Mouse (Mus musculus) layer of hippocampus, postnatal 25 days (tissue): Measurements from ENCODE around the gene Ms4a4c. TPM values are rescaled to one million over a fixed set of nuclear protein-coding genes. Genes with fewer than 3 reads are reported as not detected.
"Not testable (repeated sequence)": the region's sequence is repeated elsewhere in the genome, so short reads cannot be mapped to it uniquely, and the experiment has no call there.

Experiments
- DNase-seq, 2 experiments: peaks; one replicate each; pipeline ENCODE4 v3.0.0; 2022; ENCODE audit warnings: mixed read lengths in 2 of 2, low spot score in 1 of 2; ENCODE audit errors: extremely low spot score in 1 of 2
- total RNA-seq, 2 experiments: library from RNA; stranded (reverse); gene quantifications; 2 replicates each; pipeline ENCODE4 v1.2.3; 2021

Gene Ms4a4c
- total RNA-seq, 2 experiments from 2014 or later, result not detected

DNA sequence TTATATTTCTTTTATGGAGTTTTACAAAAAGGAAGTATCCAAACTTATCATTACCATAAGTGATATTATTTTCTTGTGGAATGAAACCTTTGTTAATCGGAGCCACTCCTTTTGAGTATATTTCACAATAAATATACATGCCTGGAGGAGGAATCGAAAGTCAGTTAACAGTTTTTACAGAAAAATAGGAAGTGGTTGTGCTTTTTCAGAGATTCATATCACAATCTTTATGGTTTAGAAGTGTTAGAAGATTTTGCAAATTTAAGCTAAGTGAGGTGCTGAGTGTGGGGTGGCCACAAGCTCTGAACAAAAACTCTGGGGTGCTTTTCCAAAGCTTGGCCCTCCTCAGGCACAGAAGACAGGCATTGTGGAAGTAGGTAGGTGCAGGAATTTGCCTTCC lies 42.7 kb downstream of the Ms4a4c start:
- DNase-seq, result no peak

DNA sequence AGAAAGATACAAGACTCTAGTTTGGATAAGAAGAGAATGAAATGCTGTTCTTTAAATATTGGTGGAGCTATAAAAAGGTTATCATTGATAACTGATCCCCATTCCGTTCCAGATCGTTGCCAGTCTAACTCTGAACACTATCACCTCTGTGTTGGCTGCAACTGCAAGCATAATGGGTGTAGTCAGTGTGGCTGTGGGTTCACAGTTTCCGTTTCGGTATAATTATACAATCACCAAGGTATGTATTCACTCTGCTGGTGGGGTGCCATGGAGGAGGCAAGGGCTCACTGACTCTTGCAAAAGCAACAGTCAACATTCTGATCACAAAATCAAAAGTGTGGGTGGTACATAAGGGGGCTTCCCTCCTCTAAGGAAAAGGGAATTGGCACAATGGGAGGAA lies 54.5 kb downstream of the Ms4a4c start:
- DNase-seq, result not testable (repeated sequence)

DNA sequence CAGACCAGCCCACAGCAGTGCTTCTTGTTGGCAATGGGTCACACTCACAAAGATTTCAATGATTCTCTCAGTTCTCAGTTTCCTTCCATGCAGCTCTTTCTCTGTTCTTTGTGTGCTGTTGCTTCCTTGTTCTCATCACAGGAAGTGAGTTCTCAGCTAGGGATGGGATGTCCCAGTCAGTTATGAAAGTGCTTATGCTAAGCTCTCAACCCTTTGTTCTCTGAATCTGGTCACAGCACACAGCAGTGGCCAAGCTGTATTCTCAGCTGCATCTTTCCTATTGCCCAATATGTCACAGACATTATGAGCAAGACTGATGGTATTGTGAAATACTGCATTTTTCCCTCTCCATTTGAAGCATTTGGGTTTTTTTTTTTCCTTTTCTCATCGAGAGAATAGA lies 60.2 kb downstream of the Ms4a4c start:
- not testable (repeated sequence) for DNase-seq

DNA sequence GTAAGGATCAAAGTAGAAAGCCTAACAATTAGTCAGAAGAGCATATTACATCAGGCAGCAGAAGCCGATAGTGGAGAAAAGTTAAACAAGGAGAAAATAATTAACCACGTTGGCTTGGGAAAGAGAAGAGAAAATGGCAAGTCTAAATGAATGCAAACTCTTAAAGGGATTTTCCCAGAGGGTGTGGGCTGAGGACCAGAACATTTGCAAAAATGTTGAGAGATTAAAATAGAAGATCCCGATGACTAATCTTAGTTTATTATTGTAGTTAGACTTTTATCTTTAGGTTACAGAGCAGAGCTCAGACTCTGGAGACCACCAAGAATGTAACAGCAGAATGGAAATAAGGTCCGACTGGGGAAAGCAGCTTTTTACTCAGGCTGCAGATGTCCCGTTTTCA lies 61.9 kb downstream of the Ms4a4c start:
- no peak for DNase-seq

DNA sequence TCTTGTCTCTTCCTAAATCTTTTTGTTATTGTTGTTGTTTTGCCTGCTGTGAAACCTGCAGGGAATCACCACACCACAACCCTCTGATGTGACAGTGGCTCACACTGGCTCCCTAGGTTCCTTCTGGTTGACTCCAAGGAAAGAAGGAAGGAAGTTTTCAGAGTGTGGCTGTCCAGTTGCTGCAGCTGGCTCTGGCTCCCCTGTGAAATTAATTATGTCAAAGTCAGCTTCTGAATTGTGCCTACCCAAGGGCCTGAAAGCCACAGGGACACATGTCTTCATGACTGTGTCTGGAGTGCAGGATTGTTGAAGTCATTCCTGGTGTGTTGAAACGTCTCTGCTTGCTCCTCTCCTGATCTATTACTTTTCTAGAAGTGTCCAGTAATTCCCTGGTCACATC lies 63.8 kb downstream of the Ms4a4c start:
- DNase-seq, result not testable (repeated sequence)

DNA sequence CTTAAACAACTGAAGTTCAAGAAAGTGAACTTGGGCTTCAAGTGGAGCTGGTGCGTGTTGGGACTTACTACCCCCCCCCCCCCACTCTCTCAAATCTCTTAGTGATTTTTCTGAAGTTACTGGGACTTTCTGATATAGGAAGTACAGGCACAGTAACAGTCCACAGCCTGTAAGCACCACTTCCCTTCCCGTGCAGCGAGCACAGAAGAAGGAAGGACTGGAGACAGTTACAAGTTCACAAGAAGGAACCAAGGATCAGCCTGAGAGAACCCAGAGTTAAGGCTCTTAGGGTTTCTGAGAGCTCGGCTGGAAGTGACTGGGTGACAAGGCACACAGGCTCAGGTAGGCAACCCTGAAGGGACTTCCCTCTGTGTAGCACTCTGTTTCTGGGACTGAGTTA lies 64.6 kb downstream of the Ms4a4c start, which contains the start of gene Ms4a6c:
Gene Ms4a6c (plus strand): TSS at position 152 of the 400 bp plus-strand sequence.
- DNase-seq, result not testable (repeated sequence)

Other genes starting within 250 kb of the Ms4a4c start
- gene 1700025F22Rik, start 239.4 kb upstream of the Ms4a4c start, total RNA-seq, result not detected
- not detected for gene Ms4a13, start 208.0 kb upstream of the Ms4a4c start, total RNA-seq
- gene Ms4a12, start 172.3 kb upstream of the Ms4a4c start, total RNA-seq, result not detected
- gene Ms4a1, start 138.5 kb upstream of the Ms4a4c start, total RNA-seq, result not detected
- not detected for gene Ms4a5, start 120.9 kb upstream of the Ms4a4c start, total RNA-seq
- gene Ms4a14, start 90.3 kb upstream of the Ms4a4c start, total RNA-seq, result not detected
- not detected for gene Ms4a7, start 68.6 kb upstream of the Ms4a4c start, total RNA-seq
- gene Ms4a4a, start 29.2 kb upstream of the Ms4a4c start, total RNA-seq, result under 1 TPM; 0.61 to 0.89 TPM
- not detected for gene Ms4a4b, start 38.8 kb downstream of the Ms4a4c start, total RNA-seq
- gene Ms4a6c, start 64.6 kb downstream of the Ms4a4c start, total RNA-seq, result 1 to 10 TPM in 1 of 2 experiments, under 1 TPM in 1; 0.68 to 1.2 TPM
- under 1 TPM in 1 of 2 experiments, not detected in 1; 0.12 TPM for gene Gm8369, start 81.2 kb downstream of the Ms4a4c start, total RNA-seq
- 1 to 10 TPM; 1.6 to 2.7 TPM for gene Ms4a6b, start 111.7 kb downstream of the Ms4a4c start, total RNA-seq
- not detected for gene Ms4a4d, start 132.0 kb downstream of the Ms4a4c start, total RNA-seq
- under 1 TPM; 0.54 to 0.98 TPM for gene Ms4a6d, start 200.1 kb downstream of the Ms4a4c start, total RNA-seq
- gene Ms4a2, start 218.9 kb downstream of the Ms4a4c start, total RNA-seq, result not detected
- gene Ms4a3, start 236.1 kb downstream of the Ms4a4c start, total RNA-seq, result not detected